Mouse (Mus musculus) megakaryocyte, embryonic 14.5 days (primary cell): Measurements from ENCODE around the gene Wnt4. TPM values are rescaled to one million over a fixed set of nuclear protein-coding genes. Genes with fewer than 3 reads are reported as not detected.

Source experiments
- H3K27me3 ChIP-seq: replicated peaks from 2 replicates; pipeline ENCODE3; 2012; ENCODE audit warnings: inconsistent platforms
- H3K36me3 ChIP-seq: replicated peaks from 2 replicates; pipeline ENCODE3; 2012; ENCODE audit warnings: low read length, inconsistent platforms, mixed read lengths
- H3K4me1 ChIP-seq: 2 replicates; pipeline ENCODE4 v1.6.1; 2012; ENCODE audit warnings: inconsistent platforms
- H3K4me3 ChIP-seq: replicated peaks from 2 replicates; pipeline ENCODE3; 2012; ENCODE audit warnings: moderate library complexity, mild to moderate bottlenecking, inconsistent platforms
- H3K9me3 ChIP-seq: 2 replicates; pipeline ENCODE4 v1.6.1; 2012; ENCODE audit warnings: inconsistent platforms
- FLI1 ChIP-seq: IDR thresholded peaks from 2 replicates; pipeline ENCODE4 v1.6.1; 2012; ENCODE audit warnings: low read length, inconsistent platforms, mixed read lengths
- GATA1 ChIP-seq: IDR thresholded peaks from 3 replicates; pipeline ENCODE4 v1.6.1; 2012; ENCODE audit warnings: mixed read lengths, low read length, inconsistent platforms, borderline replicate concordance
- polyA plus RNA-seq: library from polyadenylated mRNA; stranded (reverse); fragments of >175 nt; gene quantifications from 2 replicates; pipeline ENCODE4 v1.2.3, GENCODE M21; 2012; ENCODE audit warnings: low replicate concordance; ENCODE audit not compliant: insufficient read depth

Wnt4 gene
- polyA plus RNA-seq, 1 experiment, result not detected

- H3K9me3 ChIP-seq, result no peaks in the 10 kb centered on the region
- H3K4me1 ChIP-seq, result peaks cover 40% of the 10 kb centered on the region
- H3K36me3 ChIP-seq, result peaks cover 84% of the 10 kb centered on the region
- TF ChIP-seq FLI1, result no peak
- TF ChIP-seq GATA1, result no peak
- no peaks in the 10 kb centered on the region for H3K27me3 ChIP-seq
- no peak overlapping the region for H3K4me3 ChIP-seq
Measured at GRCm38 (mm10) chr4:137304106-137304505, 26.8 kb downstream of the Wnt4 start.

GRCm38 (mm10) chr4:137305066-137305465 is 27.8 kb downstream of the Wnt4 start:
- H3K4me3 ChIP-seq, result no peak overlapping the region
- no peaks in the 10 kb centered on the region for H3K9me3 ChIP-seq
- peaks cover 92% of the 10 kb centered on the region for H3K36me3 ChIP-seq
- no peaks in the 10 kb centered on the region for H3K27me3 ChIP-seq
- TF ChIP-seq FLI1 (no peak), GATA1 (no peak)
- peaks cover 39% of the 10 kb centered on the region for H3K4me1 ChIP-seq

GRCm38 (mm10) chr4:137305831-137306576 is 28.7 kb downstream of the Wnt4 start:
- TF ChIP-seq GATA1 (no peak), FLI1 (no peak)
- Histone ChIP-seq H3K4me3 (no peak overlapping the region), H3K4me1 (peaks cover 33% of the 10 kb centered on the region), H3K27me3 (no peaks in the 10 kb centered on the region), H3K9me3 (no peaks in the 10 kb centered on the region), H3K36me3 (peaks cover 94% of the 10 kb centered on the region)

- Histone ChIP-seq H3K4me1 (peaks cover 30% of the 10 kb centered on the region), H3K36me3 (peaks cover 94% of the 10 kb centered on the region), H3K4me3 (no peak overlapping the region), H3K9me3 (no peaks in the 10 kb centered on the region), H3K27me3 (no peaks in the 10 kb centered on the region)
- TF ChIP-seq GATA1, result no peak
- no peak for TF ChIP-seq FLI1
Measured at GRCm38 (mm10) chr4:137306577-137306888, 29.2 kb downstream of the Wnt4 start.

- H3K27me3 ChIP-seq, result no peaks in the 10 kb centered on the region
- no peak overlapping the region for H3K4me3 ChIP-seq
- TF ChIP-seq GATA1 (no peak), FLI1 (no peak)
- H3K9me3 ChIP-seq, result no peaks in the 10 kb centered on the region
- peaks cover 94% of the 10 kb centered on the region for H3K36me3 ChIP-seq
- H3K4me1 ChIP-seq, result peaks cover 30% of the 10 kb centered on the region
Measured at GRCm38 (mm10) chr4:137306991-137307706, 29.9 kb downstream of the Wnt4 start.

GRCm38 (mm10) chr4:137308377-137308776 is 31.1 kb downstream of the Wnt4 start:
- no peak overlapping the region for H3K4me3 ChIP-seq
- no peaks in the 10 kb centered on the region for H3K27me3 ChIP-seq
- no peaks in the 10 kb centered on the region for H3K9me3 ChIP-seq
- peaks cover 32% of the 10 kb centered on the region for H3K4me1 ChIP-seq
- H3K36me3 ChIP-seq, result peaks cover 99% of the 10 kb centered on the region
- TF ChIP-seq GATA1 (no peak), FLI1 (no peak)

- Histone ChIP-seq H3K9me3 (no peaks in the 10 kb centered on the region), H3K27me3 (no peaks in the 10 kb centered on the region), H3K4me3 (no peak overlapping the region), H3K4me1 (peaks cover 32% of the 10 kb centered on the region), H3K36me3 (peaks cover 95% of the 10 kb centered on the region)
- TF ChIP-seq GATA1 (no peak), FLI1 (no peak)
Measured at GRCm38 (mm10) chr4:137313511-137313910, 36.2 kb downstream of the Wnt4 start.

GRCm38 (mm10) chr4:137314561-137314960 is 37.3 kb downstream of the Wnt4 start:
- Histone ChIP-seq H3K36me3 (peaks cover 95% of the 10 kb centered on the region), H3K9me3 (no peaks in the 10 kb centered on the region), H3K4me3 (no peak overlapping the region), H3K27me3 (no peaks in the 10 kb centered on the region), H3K4me1 (peaks cover 32% of the 10 kb centered on the region)
- TF ChIP-seq GATA1 (no peak), FLI1 (no peak)

- Histone ChIP-seq H3K4me3 (no peak overlapping the region), H3K27me3 (no peaks in the 10 kb centered on the region), H3K4me1 (peaks cover 32% of the 10 kb centered on the region), H3K9me3 (no peaks in the 10 kb centered on the region), H3K36me3 (peaks cover 95% of the 10 kb centered on the region)
- TF ChIP-seq FLI1 (no peak), GATA1 (no peak)
Measured at GRCm38 (mm10) chr4:137315061-137315460, 37.8 kb downstream of the Wnt4 start.
